Mouse (Mus musculus): Measurements from ENCODE around the gene Cd2.

Gene Cd2

DNA sequence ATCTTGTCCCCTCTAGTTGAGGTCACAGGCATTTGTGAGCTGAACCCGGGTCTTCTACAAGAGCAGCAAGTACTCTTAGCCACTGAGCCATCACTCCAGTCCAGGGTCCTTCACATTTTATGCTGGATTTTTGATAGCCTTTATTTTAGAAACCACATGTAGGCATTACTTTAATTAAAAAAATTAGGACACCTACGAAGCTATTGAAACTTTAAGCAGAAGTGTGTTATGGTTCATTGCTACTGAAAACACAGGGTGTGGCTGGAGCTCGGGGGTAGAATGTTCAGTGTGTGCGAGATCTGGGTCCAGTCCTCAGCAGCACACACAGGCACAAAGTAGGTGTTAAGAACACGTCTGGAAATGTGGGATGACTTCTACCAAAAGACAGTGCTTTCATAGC, 59.7 kb downstream of the Cd2 start:
- no peak for DNase-seq (ENCODE audit: low spot score)
